In genomic region chr9:55937224-55937663, GRCm38 (mm10) we compare ENCODE assay signal across 8 mouse cellular contexts. TPM values are rescaled to one million over a fixed set of nuclear protein-coding genes. Genes with fewer than 3 reads are reported as not detected.
DNase-seq lines count a peak whose midpoint lies in the region; ATAC-seq and TF ChIP-seq lines count a peak whose summit lies in the region.

No protein-coding gene starts in this region.

- H3K36me3 ChIP-seq in spleen, adult 2 months (ENCODE audit: control insufficient read depth, insufficient read depth, low read length) = no peaks in the 10 kb centered on the region; the same call in 1 of the 2 replicates
- H3K36me3 ChIP-seq in heart, embryonic 16.5 days (ENCODE audit: control insufficient read depth, insufficient read depth) = no peaks in the 10 kb centered on the region

- H3K9ac ChIP-seq in heart, embryonic 16.5 days (ENCODE audit: low read length) = peak overlapping the region; percentile 97

- no peaks in the 10 kb centered on the region for H3K9me3 ChIP-seq in heart, embryonic 16.5 days (replicated peaks; ENCODE audit: control insufficient read depth, low read length)

- peak; percentile 5 for DNase-seq in adrenal gland, postnatal 10 days
- DNase-seq in adrenal gland, adult 2 months = no peak
- DNase-seq in spleen, adult 2 months (ENCODE audit: low read depth in 1 of 2, low spot score in 2 of 2) = no peak
- no peak for DNase-seq in spleen, adult 18-20 months
- DNase-seq in liver = peak; percentile 3
- peak; percentile 13 for DNase-seq in retina, postnatal 1 day
- no peak for DNase-seq in yolk sac, embryonic 10.5 days (ENCODE audit: low spot score)

- TF ChIP-seq CTCF in spleen, adult 2 months (IDR thresholded peaks at IDR 0.05; ENCODE audit: extremely low read depth, insufficient read depth, insufficient read length, insufficient replicate concordance) = no peak

- H3K4me2 ChIP-seq in heart, embryonic 16.5 days (ENCODE audit: low read depth, low read length) = peak overlapping the region; percentile 81

- WGBS in spleen, adult 2 months = 38% methylated on average over 5 of the region's 5 CpGs
- 44% methylated on average over 5 of the region's 5 CpGs for WGBS in heart, embryonic 16.5 days

- H3K4me3 ChIP-seq in spleen, adult 2 months (ENCODE audit: extremely low read depth, insufficient read depth, insufficient read length) = peak overlapping the region; percentile 96
- H3K4me3 ChIP-seq in heart, embryonic 16.5 days (ENCODE audit: low read length) = peak overlapping the region; percentile 92

- no peak overlapping the region for H3K27ac ChIP-seq in spleen, adult 2 months (ENCODE audit: insufficient read depth, low read length)
- H3K27ac ChIP-seq in heart, embryonic 16.5 days (ENCODE audit: low read length) = peak overlapping the region; percentile 89

- TF ChIP-seq POLR2A in spleen, adult 2 months (IDR thresholded peaks at IDR 0.05; ENCODE audit: low read depth, low read length) = no peak

- peaks cover 1% of the 10 kb centered on the region for H3K4me1 ChIP-seq in spleen, adult 2 months (ENCODE audit: control insufficient read depth, insufficient read depth, insufficient read length)
- H3K4me1 ChIP-seq in heart, embryonic 16.5 days (ENCODE audit: control insufficient read depth, insufficient read depth, low read length) = peaks cover 6% of the 10 kb centered on the region; the same call in 1 of the 2 replicates

- H3K27me3 ChIP-seq in spleen, adult 2 months (ENCODE audit: control insufficient read depth, insufficient read depth, low read length) = no peaks in the 10 kb centered on the region
- H3K27me3 ChIP-seq in heart, embryonic 16.5 days (ENCODE audit: control insufficient read depth, insufficient read depth, low read length) = no peaks in the 10 kb centered on the region

- no peak for ATAC-seq in heart, embryonic 16.5 days (replicated peaks; ENCODE audit: extremely low read depth, insufficient read depth, low FRiP score)

RNA-seq across cellular contexts. Expression of gene Scaper, which starts 0.7 kb away (rescaled TPM):
- total RNA-seq in adrenal gland, postnatal 10 days (2021) = 10 to 100 TPM; 11.2 to 15.0 TPM
- total RNA-seq in adrenal gland, adult 2 months (2021) = 10 to 100 TPM; 10.9 to 12.3 TPM
- 2.9 TPM in 2 replicates for polyA plus RNA-seq in adrenal gland, adult 2 months (2012; rRNA removed)
- 3.7 and 4.0 TPM in 2 replicates for polyA plus RNA-seq in spleen, adult 2 months (2012; rRNA removed)
- 8.1 and 8.3 TPM in 2 replicates for polyA plus RNA-seq in heart, embryonic 16.5 days (2015; fragmentation: Nextera tagmentation; extraction: Ambion mirVana)

Comparison
In these comparisons a context has a peak if more than half of its experiments do, and no peak if none do; other contexts are left out.
1. DNase-seq: peak in adrenal gland, postnatal 10 days (single experiment), liver (single experiment) and retina, postnatal 1 day (single experiment); none in adrenal gland, adult 2 months (single experiment), spleen, adult 2 months (0 of 2), spleen, adult 18-20 months (0 of 2) and yolk sac, embryonic 10.5 days (single experiment).